Mouse (Mus musculus): ENCODE measurements around the gene Gm5426. TPM values are rescaled to one million over a fixed set of nuclear protein-coding genes. Genes with fewer than 3 reads are reported as not detected.
"Not testable (repeated sequence)": the region's sequence is repeated elsewhere in the genome, so short reads cannot be mapped to it uniquely, and the experiment has no call there.

Gene Gm5426
- not detected in 2 replicates for polyA plus RNA-seq (2016; fragmentation: Nextera tagmentation; extraction: Ambion mirVana)

- not testable (repeated sequence) for H3K4me3 ChIP-seq; H3K27ac ChIP-seq; H3K9ac ChIP-seq; H3K4me2 ChIP-seq (replicated peaks); H3K4me1 ChIP-seq; ATAC-seq (ENCODE audit: low FRiP score); H3K9me3 ChIP-seq (replicated peaks); H3K27me3 ChIP-seq; H3K36me3 ChIP-seq
- WGBS, result 97% methylated on average over 6 of the region's 6 CpGs
These were observed at the start of gene Gm5426 for GRCm38 (mm10) chr10:96136451-96136850. Gene Gm5426, plus strand, starts transcription at chr10:96136603.

- no peak overlapping the region for H3K9ac ChIP-seq
- 82% methylated on average over 1 of the region's 1 CpGs for WGBS
- no peaks in the 10 kb centered on the region for H3K36me3 ChIP-seq
- no peaks in the 10 kb centered on the region for H3K4me1 ChIP-seq
- no peak for ATAC-seq (ENCODE audit: low FRiP score)
- H3K27me3 ChIP-seq, result no peaks in the 10 kb centered on the region
- no peak overlapping the region for H3K4me2 ChIP-seq (replicated peaks)
- no peaks in the 10 kb centered on the region for H3K9me3 ChIP-seq (replicated peaks)
- no peak overlapping the region for H3K27ac ChIP-seq
- H3K4me3 ChIP-seq, result no peak overlapping the region
These were observed 46.7 kb upstream of the Gm5426 start for GRCm38 (mm10) chr10:96089744-96090143.

- Histone ChIP-seq H3K27ac (no peak overlapping the region), H3K4me3 (no peak overlapping the region), H3K9me3 (replicated peaks) (no peaks in the 10 kb centered on the region), H3K4me1 (no peaks in the 10 kb centered on the region), H3K4me2 (replicated peaks) (no peak overlapping the region), H3K36me3 (no peaks in the 10 kb centered on the region), H3K27me3 (no peaks in the 10 kb centered on the region), H3K9ac (no peak overlapping the region)
- 87% methylated on average over 3 of the region's 3 CpGs for WGBS
- ATAC-seq (ENCODE audit: low FRiP score), result no peak
These were observed 46.0 kb upstream of the Gm5426 start for GRCm38 (mm10) chr10:96090388-96090787.

GRCm38 (mm10) chr10:96093890-96094531 lies 42.4 kb upstream of the Gm5426 start:
- WGBS, result 44% methylated on average over 2 of the region's 2 CpGs
- ATAC-seq (ENCODE audit: low FRiP score), result no peak
- Histone ChIP-seq H3K9me3 (replicated peaks) (no peaks in the 10 kb centered on the region), H3K4me2 (replicated peaks) (no peak overlapping the region), H3K9ac (no peak overlapping the region), H3K4me3 (no peak overlapping the region), H3K27ac (no peak overlapping the region), H3K4me1 (no peaks in the 10 kb centered on the region), H3K36me3 (no peaks in the 10 kb centered on the region), H3K27me3 (no peaks in the 10 kb centered on the region)

GRCm38 (mm10) chr10:96094559-96094958 lies 41.8 kb upstream of the Gm5426 start:
- no peak for ATAC-seq (ENCODE audit: low FRiP score)
- Histone ChIP-seq H3K4me3 (no peak overlapping the region), H3K4me1 (no peaks in the 10 kb centered on the region), H3K4me2 (replicated peaks) (no peak overlapping the region), H3K36me3 (no peaks in the 10 kb centered on the region), H3K27me3 (no peaks in the 10 kb centered on the region), H3K27ac (no peak overlapping the region), H3K9ac (no peak overlapping the region), H3K9me3 (replicated peaks) (no peaks in the 10 kb centered on the region)
- 69% methylated on average over 2 of the region's 2 CpGs for WGBS

- H3K9ac ChIP-seq, result no peak overlapping the region
- H3K9me3 ChIP-seq (replicated peaks), result no peaks in the 10 kb centered on the region
- H3K27me3 ChIP-seq, result no peaks in the 10 kb centered on the region
- no peak overlapping the region for H3K4me2 ChIP-seq (replicated peaks)
- no peaks in the 10 kb centered on the region for H3K36me3 ChIP-seq
- no peaks in the 10 kb centered on the region for H3K4me1 ChIP-seq
- WGBS, result 89% methylated on average over 7 of the region's 7 CpGs
- no peak overlapping the region for H3K27ac ChIP-seq
- H3K4me3 ChIP-seq, result no peak overlapping the region
- ATAC-seq (ENCODE audit: low FRiP score), result no peak
These were observed 39.7 kb upstream of the Gm5426 start for GRCm38 (mm10) chr10:96096730-96097129.

- Histone ChIP-seq H3K27me3 (no peaks in the 10 kb centered on the region), H3K9ac (no peak overlapping the region), H3K27ac (no peak overlapping the region), H3K36me3 (no peaks in the 10 kb centered on the region), H3K4me2 (replicated peaks) (no peak overlapping the region), H3K4me1 (no peaks in the 10 kb centered on the region), H3K9me3 (replicated peaks) (no peaks in the 10 kb centered on the region), H3K4me3 (no peak overlapping the region)
- no peak for ATAC-seq (ENCODE audit: low FRiP score)
- WGBS, result 82% methylated on average over 4 of the region's 4 CpGs
These were observed 35.4 kb upstream of the Gm5426 start for GRCm38 (mm10) chr10:96101035-96101434.

GRCm38 (mm10) chr10:96104158-96104557 lies 32.2 kb upstream of the Gm5426 start:
- WGBS, result 40% methylated on average over 3 of the region's 3 CpGs
- Histone ChIP-seq H3K36me3 (no peaks in the 10 kb centered on the region), H3K4me1 (no peaks in the 10 kb centered on the region), H3K9ac (no peak overlapping the region), H3K4me2 (replicated peaks) (no peak overlapping the region), H3K4me3 (no peak overlapping the region), H3K27ac (no peak overlapping the region), H3K9me3 (replicated peaks) (no peaks in the 10 kb centered on the region), H3K27me3 (no peaks in the 10 kb centered on the region)
- ATAC-seq (ENCODE audit: low FRiP score), result no peak

- Histone ChIP-seq H3K9ac (no peak overlapping the region), H3K4me1 (no peaks in the 10 kb centered on the region), H3K27me3 (no peaks in the 10 kb centered on the region), H3K4me3 (no peak overlapping the region), H3K27ac (no peak overlapping the region), H3K36me3 (no peaks in the 10 kb centered on the region), H3K4me2 (replicated peaks) (no peak overlapping the region), H3K9me3 (replicated peaks) (no peaks in the 10 kb centered on the region)
- no peak for ATAC-seq (ENCODE audit: low FRiP score)
- WGBS, result 91% methylated on average over 4 of the region's 4 CpGs
These were observed 31.8 kb upstream of the Gm5426 start for GRCm38 (mm10) chr10:96104624-96105023.

GRCm38 (mm10) chr10:96105124-96105523 lies 31.3 kb upstream of the Gm5426 start:
- WGBS, result 79% methylated on average over 2 of the region's 2 CpGs
- Histone ChIP-seq H3K36me3 (no peaks in the 10 kb centered on the region), H3K4me1 (no peaks in the 10 kb centered on the region), H3K4me2 (replicated peaks) (no peak overlapping the region), H3K27me3 (no peaks in the 10 kb centered on the region), H3K27ac (no peak overlapping the region), H3K9me3 (replicated peaks) (no peaks in the 10 kb centered on the region), H3K4me3 (no peak overlapping the region), H3K9ac (no peak overlapping the region)
- no peak for ATAC-seq (ENCODE audit: low FRiP score)

GRCm38 (mm10) chr10:96106972-96107720 lies 29.3 kb upstream of the Gm5426 start:
- H3K36me3 ChIP-seq, result no peaks in the 10 kb centered on the region
- H3K4me3 ChIP-seq, result no peak overlapping the region
- H3K27me3 ChIP-seq, result no peaks in the 10 kb centered on the region
- H3K4me2 ChIP-seq (replicated peaks), result no peak overlapping the region
- H3K4me1 ChIP-seq, result no peaks in the 10 kb centered on the region
- ATAC-seq (ENCODE audit: low FRiP score), result no peak
- H3K27ac ChIP-seq, result no peak overlapping the region
- 76% methylated on average over 4 of the region's 4 CpGs for WGBS
- H3K9me3 ChIP-seq (replicated peaks), result no peaks in the 10 kb centered on the region
- no peak overlapping the region for H3K9ac ChIP-seq

GRCm38 (mm10) chr10:96107825-96108224 lies 28.6 kb upstream of the Gm5426 start:
- Histone ChIP-seq H3K9me3 (replicated peaks) (no peaks in the 10 kb centered on the region), H3K27ac (no peak overlapping the region), H3K4me2 (replicated peaks) (no peak overlapping the region), H3K9ac (no peak overlapping the region), H3K27me3 (no peaks in the 10 kb centered on the region), H3K4me1 (no peaks in the 10 kb centered on the region), H3K4me3 (no peak overlapping the region), H3K36me3 (no peaks in the 10 kb centered on the region)
- ATAC-seq (ENCODE audit: low FRiP score), result no peak
- WGBS, result 73% methylated on average over 1 of the region's 1 CpGs

- Histone ChIP-seq H3K9me3 (replicated peaks) (no peaks in the 10 kb centered on the region), H3K4me2 (replicated peaks) (no peak overlapping the region), H3K4me1 (no peaks in the 10 kb centered on the region), H3K27me3 (no peaks in the 10 kb centered on the region), H3K9ac (no peak overlapping the region), H3K4me3 (no peak overlapping the region), H3K27ac (no peak overlapping the region), H3K36me3 (no peaks in the 10 kb centered on the region)
- 91% methylated on average over 3 of the region's 3 CpGs for WGBS
- no peak for ATAC-seq (ENCODE audit: low FRiP score)
These were observed 21.1 kb upstream of the Gm5426 start for GRCm38 (mm10) chr10:96115325-96115724.

All from hindbrain, embryonic 12.5 days (tissue).